ENCODE assay signal across 8 mouse cellular contexts in genomic region chr17:83872806-83873348, GRCm38 (mm10). TPM values are rescaled to one million over a fixed set of nuclear protein-coding genes. Genes with fewer than 3 reads are reported as not detected.
A peak's percentile ranks its signal among the peaks of the same experiment; 100 is the strongest.
DNase-seq lines count a peak whose midpoint lies in the region; ATAC-seq and TF ChIP-seq lines count a peak whose summit lies in the region.

No protein-coding gene starts in this region.

- no peak overlapping the region for H3K4me3 ChIP-seq in CH12.LX (replicated peaks in 1 of 3; ENCODE audit: low read depth in 2 of 3, low read length in 2 of 3, poor library complexity in 1 of 3)
- H3K4me3 ChIP-seq in forebrain, embryonic 12.5 days (replicated peaks): 0 out of 2 replicates have a peak overlapping the region, but pooled peaks have one; percentile 18
- no peak overlapping the region; the same call in 1 of the 2 replicates for H3K4me3 ChIP-seq in heart, embryonic 16.5 days (ENCODE audit: low read length)
- 0 out of 2 replicates have a peak overlapping the region, but pooled peaks have one; percentile 2 for H3K4me3 ChIP-seq in liver, postnatal 0 days (ENCODE audit: low read depth, low read length)
- no peak overlapping the region for H3K4me3 ChIP-seq in neural tube, embryonic 14.5 days (ENCODE audit: low read depth, low read length)
- H3K4me3 ChIP-seq in testis, adult 2 months (ENCODE audit: control insufficient read depth, low read depth, low read length): no peak overlapping the region

- no peaks in the 10 kb centered on the region for H3K27me3 ChIP-seq in CH12.LX (replicated peaks)
- H3K27me3 ChIP-seq in forebrain, embryonic 12.5 days: no peaks in the 10 kb centered on the region; the same call in 1 of the 2 replicates
- H3K27me3 ChIP-seq in heart, embryonic 16.5 days (ENCODE audit: control insufficient read depth, insufficient read depth, low read length): no peaks in the 10 kb centered on the region
- H3K27me3 ChIP-seq in liver, postnatal 0 days (ENCODE audit: insufficient read depth, low read length): no peaks in the 10 kb centered on the region
- no peaks in the 10 kb centered on the region for H3K27me3 ChIP-seq in neural tube, embryonic 14.5 days (ENCODE audit: control insufficient read depth, insufficient read depth, low read length)
- no peaks in the 10 kb centered on the region for H3K27me3 ChIP-seq in testis, adult 2 months (ENCODE audit: control insufficient read depth, insufficient read depth, low read length)

- H3K9ac ChIP-seq in CH12.LX (ENCODE audit: insufficient read depth, low read depth): no peak overlapping the region
- H3K9ac ChIP-seq in forebrain, embryonic 12.5 days: no peak overlapping the region
- H3K9ac ChIP-seq in heart, embryonic 16.5 days (ENCODE audit: low read length): 0 out of 2 replicates have a peak overlapping the region, but pooled peaks have one; percentile 40
- no peak overlapping the region for H3K9ac ChIP-seq in liver, postnatal 0 days (replicated peaks)
- H3K9ac ChIP-seq in neural tube, embryonic 14.5 days (replicated peaks; ENCODE audit: low read depth, low read length): no peak overlapping the region

- no peaks in the 10 kb centered on the region for H3K79me2 ChIP-seq in CH12.LX (replicated peaks; ENCODE audit: control insufficient read depth, extremely low read depth, insufficient read depth, poor library complexity, severe bottlenecking)

- dilution Hi-C loops in CH12.LX (cut with MboI; ENCODE audit: extremely low pct_ligation_motif_present, extremely low pct_unique_long_range_greater_than_20kb, low sequenced_read_pairs): no loop called here

- peak; percentile 87 for TF ChIP-seq RAD21 in CH12.LX (IDR thresholded peaks at IDR 0.05; ENCODE audit: low read depth, low read length)

- 0 out of 2 replicates have a peak overlapping the region, but pooled peaks have one; percentile 8 for H3K4me2 ChIP-seq in CH12.LX (ENCODE audit: insufficient read depth, low read depth, poor library complexity, severe bottlenecking)
- H3K4me2 ChIP-seq in forebrain, embryonic 12.5 days: peak overlapping the region; percentile 40
- peak overlapping the region; percentile 39; the same call in 1 of the 2 replicates for H3K4me2 ChIP-seq in heart, embryonic 16.5 days (ENCODE audit: low read depth, low read length)
- H3K4me2 ChIP-seq in liver, postnatal 0 days (ENCODE audit: low read depth, low read length): no peak overlapping the region
- H3K4me2 ChIP-seq in neural tube, embryonic 14.5 days (ENCODE audit: low read depth, low read length): no peak overlapping the region

- H3K9me3 ChIP-seq in CH12.LX (replicated peaks; ENCODE audit: low read length): no peaks in the 10 kb centered on the region
- H3K9me3 ChIP-seq in forebrain, embryonic 12.5 days: no peaks in the 10 kb centered on the region
- H3K9me3 ChIP-seq in heart, embryonic 16.5 days (replicated peaks; ENCODE audit: control insufficient read depth, low read length): no peaks in the 10 kb centered on the region
- no peaks in the 10 kb centered on the region for H3K9me3 ChIP-seq in liver, postnatal 0 days (ENCODE audit: low read length)
- no peaks in the 10 kb centered on the region for H3K9me3 ChIP-seq in neural tube, embryonic 14.5 days (ENCODE audit: control insufficient read depth, low read length)

- peak; percentile 73 for ATAC-seq in forebrain, embryonic 12.5 days (ENCODE audit: low FRiP score)
- ATAC-seq in heart, embryonic 16.5 days (replicated peaks; ENCODE audit: extremely low read depth, insufficient read depth, low FRiP score): peak; percentile 77
- peak; percentile 37 for ATAC-seq in liver, postnatal 0 days
- ATAC-seq in neural tube, embryonic 14.5 days (ENCODE audit: low read depth): peak; percentile 81; the same call in 1 of the 2 replicates

- DNase-seq in CH12.LX (ENCODE audit: extremely low read depth): peak; percentile 88
- DNase-seq in c-Kit-positive CD71-positive TER-119-negative erythroid progenitor cells, embryonic 14.5 days (ENCODE audit: low read depth): peak; percentile 74
- DNase-seq in kidney, postnatal 25 days: peak; percentile 82
- peak; percentile 84 for DNase-seq in liver, postnatal 0 days

- TF ChIP-seq CTCF in CH12.LX (conservative IDR thresholded peaks at IDR 0.05 in 1 of 2, IDR thresholded peaks at IDR 0.05 in 1 of 2; ENCODE audit: low read depth in 2 of 2, low read length in 2 of 2): peak; percentile 84 to 85
- TF ChIP-seq CTCF in liver, postnatal 0 days (IDR thresholded peaks at IDR 0.05; ENCODE audit: low read depth): peak; percentile 94
- TF ChIP-seq CTCF in testis, adult 2 months (IDR thresholded peaks at IDR 0.05; ENCODE audit: control insufficient read depth, insufficient read depth, insufficient replicate concordance, low read depth, low read length): peak; percentile 93

- no peak for TF ChIP-seq POLR2A in CH12.LX (IDR thresholded peaks at IDR 0.05; ENCODE audit: low read depth, low read length)
- TF ChIP-seq POLR2A in testis, adult 2 months (IDR thresholded peaks at IDR 0.05; ENCODE audit: control insufficient read depth, low read depth, low read length): no peak

- peaks cover 0 to 25% of the 10 kb centered on the region in 2 experiments; a peak in 2 of 4 replicates for H3K4me1 ChIP-seq in CH12.LX (ENCODE audit: control insufficient read depth in 1 of 2, insufficient read depth in 2 of 2)
- peaks cover 3% of the 10 kb centered on the region for H3K4me1 ChIP-seq in forebrain, embryonic 12.5 days
- H3K4me1 ChIP-seq in heart, embryonic 16.5 days (ENCODE audit: control insufficient read depth, insufficient read depth, low read length): 0 out of 2 replicates have a peak, but pooled peaks cover 3% of the 10 kb centered on the region
- H3K4me1 ChIP-seq in liver, postnatal 0 days (ENCODE audit: insufficient read depth): no peaks in the 10 kb centered on the region
- no peaks in the 10 kb centered on the region for H3K4me1 ChIP-seq in neural tube, embryonic 14.5 days (ENCODE audit: control insufficient read depth, insufficient read depth, low read length)
- peaks cover 5% of the 10 kb centered on the region for H3K4me1 ChIP-seq in testis, adult 2 months (ENCODE audit: control insufficient read depth, insufficient read depth, low read length)

- 15% methylated on average over 14 of the region's 14 CpGs for WGBS in forebrain, embryonic 12.5 days
- WGBS in heart, embryonic 16.5 days: 19% methylated on average over 14 of the region's 14 CpGs
- 21% methylated on average over 14 of the region's 14 CpGs for WGBS in liver, postnatal 0 days (ENCODE audit: insufficient replicate concordance)
- WGBS in neural tube, embryonic 14.5 days: 22% methylated on average over 14 of the region's 14 CpGs

- TF ChIP-seq EP300 in CH12.LX (IDR thresholded peaks at IDR 0.05; ENCODE audit: low read length): no peak
- TF ChIP-seq EP300 in liver, postnatal 0 days (IDR thresholded peaks at IDR 0.05; ENCODE audit: low read depth): no peak

- in situ Hi-C loops in CH12.LX (cut with MboI; ENCODE audit: low pct_ligation_motif_present, low pct_unique_long_range_greater_than_20kb, low sequenced_read_pairs): loop anchor here (10.0 kb wide), 1 partner anchor 322 kb away; no protein-coding TSS in a partner anchor

- no peaks in the 10 kb centered on the region for H3K36me3 ChIP-seq in CH12.LX (replicated peaks in 1 of 2; ENCODE audit: control insufficient read depth in 1 of 2, insufficient read depth in 1 of 2, low read length in 1 of 2)
- H3K36me3 ChIP-seq in forebrain, embryonic 12.5 days (replicated peaks): no peaks in the 10 kb centered on the region
- no peaks in the 10 kb centered on the region for H3K36me3 ChIP-seq in heart, embryonic 16.5 days (ENCODE audit: control insufficient read depth, insufficient read depth)
- H3K36me3 ChIP-seq in liver, postnatal 0 days (replicated peaks; ENCODE audit: insufficient read depth, low read length): no peaks in the 10 kb centered on the region
- H3K36me3 ChIP-seq in neural tube, embryonic 14.5 days (ENCODE audit: control insufficient read depth, insufficient read depth, low read length): no peaks in the 10 kb centered on the region
- no peaks in the 10 kb centered on the region for H3K36me3 ChIP-seq in testis, adult 2 months (ENCODE audit: control insufficient read depth, insufficient read depth, low read length)

- H3K27ac ChIP-seq in CH12.LX (ENCODE audit: insufficient read depth, low read depth): no peak overlapping the region
- H3K27ac ChIP-seq in forebrain, embryonic 12.5 days: no peak overlapping the region
- H3K27ac ChIP-seq in heart, embryonic 16.5 days (ENCODE audit: low read length): no peak overlapping the region
- no peak overlapping the region for H3K27ac ChIP-seq in liver, postnatal 0 days (ENCODE audit: low read depth)
- H3K27ac ChIP-seq in neural tube, embryonic 14.5 days (ENCODE audit: low read depth, low read length): no peak overlapping the region
- H3K27ac ChIP-seq in testis, adult 2 months (ENCODE audit: control insufficient read depth, insufficient read depth, low read depth, low read length): no peak overlapping the region

TF ChIP-seq in CH12.LX, 34 proteins besides CTCF, POLR2A, EP300 and RAD21:
- no peak for TF ChIP-seq NRF1 (IDR thresholded peaks at IDR 0.05; ENCODE audit: low read depth, low read length)
- TF ChIP-seq SMC3 (IDR thresholded peaks at IDR 0.05; ENCODE audit: low read depth, low read length): peak; percentile 60
TF ChIP-seq in CH12.LX: peak in this region for 1.

RNA-seq across cellular contexts. Expression of gene Haao, which starts 25.1 kb away (rescaled TPM):
- total RNA-seq in CH12.LX (2012; rRNA removed): 12.3 and 18.6 TPM in 2 replicates
- 19.1 and 21.7 TPM in 2 replicates for total RNA-seq in CH12.LX (2014; rRNA removed)
- polyA plus RNA-seq in CH12.LX (2012; ENCODE audit: insufficient read length, low read depth): 30.6 and 33.8 TPM in 2 replicates
- not detected in 2 replicates for polyA plus RNA-seq in forebrain, embryonic 12.5 days (2016; fragmentation: Nextera tagmentation; extraction: Ambion mirVana)
- polyA plus RNA-seq in heart, embryonic 16.5 days (2015; fragmentation: Nextera tagmentation; extraction: Ambion mirVana): 0.67 and 1.7 TPM in 2 replicates
- 93.3 and 104 TPM in 2 replicates for polyA plus RNA-seq in liver, postnatal 0 days (2015; fragmentation: Nextera tagmentation; extraction: Ambion mirVana)
- 0.16 TPM in 1 of 2 replicates, not detected in the other for polyA plus RNA-seq in neural tube, embryonic 14.5 days (2014; fragmentation: Nextera tagmentation; extraction: Ambion mirVana)
- polyA plus RNA-seq in testis, adult 2 months (2012; rRNA removed): 0.18 and 0.19 TPM in 2 replicates

Comparison
In these comparisons a context has a peak if more than half of its experiments do, and no peak if none do; other contexts are left out.
1. H3K4me2 ChIP-seq: peak in CH12.LX (single experiment), forebrain, embryonic 12.5 days (single experiment) and heart, embryonic 16.5 days (single experiment); none in liver, postnatal 0 days (single experiment) and neural tube, embryonic 14.5 days (single experiment).
2. H3K4me3 ChIP-seq: peak in forebrain, embryonic 12.5 days (single experiment) and liver, postnatal 0 days (single experiment); none in CH12.LX (0 of 3), heart, embryonic 16.5 days (single experiment), neural tube, embryonic 14.5 days (single experiment) and testis, adult 2 months (single experiment).
3. RNA of gene Haao, which starts 25.1 kb away (polyA plus RNA-seq): 93.3 to 104 TPM in liver, postnatal 0 days and 30.6 to 33.8 TPM in CH12.LX; 0.67 to 1.7 TPM in heart, embryonic 16.5 days, 0.18 to 0.19 TPM in testis, adult 2 months, 0.16 TPM in neural tube, embryonic 14.5 days and not detected in forebrain, embryonic 12.5 days; every median in the first group is over 10 times any median in the second.
4. Peak in every context shown above with its lines, with median percentiles within 50 percentile points of each other: DNase-seq, CTCF ChIP-seq and ATAC-seq.